Mouse (Mus musculus) ES-CJ7 (cell line): ENCODE results near the gene Ephb2.

Source experiments
- DNase-seq: peaks from one replicate; pipeline ENCODE4 v3.0.0; 2011; ENCODE audit warnings: low read depth, low spot score

Ephb2 gene

GRCm38 (mm10) chr4:136838026-136838425 lies 2.2 kb upstream of the Ephb2 start:
- DNase-seq = no peak

DNA sequence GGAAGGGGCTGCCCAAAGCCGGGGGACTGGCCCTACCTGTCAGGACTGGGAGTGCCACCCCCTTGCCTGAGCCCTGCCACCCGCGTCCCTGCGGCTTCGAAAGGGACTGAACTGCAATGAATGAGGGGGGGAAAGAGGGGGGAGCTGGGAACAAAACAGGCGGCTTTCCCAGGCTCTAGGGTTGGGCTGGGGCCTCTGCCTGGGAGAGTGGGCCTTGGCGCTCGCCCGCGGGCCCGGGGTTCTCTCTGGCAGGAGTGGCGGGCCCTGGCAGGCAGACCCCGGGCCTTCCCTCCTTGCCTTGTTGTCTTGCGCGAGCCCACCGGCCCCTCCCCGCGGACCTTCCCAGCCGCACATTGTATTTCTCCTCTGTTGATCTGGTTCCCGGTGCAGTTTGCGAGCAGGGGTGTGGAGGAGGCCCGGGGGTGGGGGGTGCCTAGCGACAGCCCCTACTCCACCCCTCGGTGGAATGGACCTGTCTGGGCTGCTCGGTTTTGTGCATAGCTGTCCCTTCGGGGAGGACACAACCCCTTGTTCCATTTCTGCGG lies 671 bp upstream of the Ephb2 start:
- DNase-seq = no peak

GRCm38 (mm10) chr4:136834815-136835620 lies 770 bp downstream of the Ephb2 start:
- DNase-seq = no peak

- DNase-seq = peak; percentile 39
These were observed 1.4 kb downstream of the Ephb2 start for GRCm38 (mm10) chr4:136834439-136834814.

DNA sequence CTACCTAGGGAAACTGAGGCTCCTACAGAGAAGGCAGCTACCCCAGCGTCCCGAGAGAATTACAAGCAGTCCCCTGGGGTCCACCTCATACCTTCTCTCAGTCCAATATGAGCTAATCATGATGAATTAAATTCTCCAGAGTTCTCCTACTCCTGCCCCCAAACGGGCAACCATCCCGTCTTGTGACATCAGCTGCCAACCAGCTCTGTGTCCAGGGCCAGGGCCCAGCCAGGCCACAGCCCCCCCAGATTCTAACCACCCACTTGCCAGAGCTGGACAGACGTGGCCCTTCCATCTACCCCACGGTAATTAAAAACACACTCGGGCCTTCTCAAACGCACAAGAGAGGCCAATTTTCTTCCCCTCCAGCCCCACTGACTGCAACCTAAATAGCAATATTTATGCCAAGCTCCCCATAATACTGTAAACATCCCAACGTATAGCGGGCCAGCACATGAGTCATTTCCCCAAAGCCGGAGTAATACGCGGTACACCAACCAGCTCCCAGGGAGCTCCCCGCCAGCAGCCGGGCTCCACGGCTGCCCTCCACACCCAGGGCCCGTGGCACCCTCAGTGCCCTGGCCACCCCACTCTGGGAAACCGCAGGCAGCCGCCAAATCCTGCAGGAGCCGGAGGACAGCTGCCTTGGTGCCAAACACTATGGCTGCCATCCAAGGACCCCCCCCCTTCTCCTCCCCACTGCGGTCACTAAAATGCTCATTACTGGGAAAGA lies 2.0 kb downstream of the Ephb2 start:
- DNase-seq = no peak

DNA sequence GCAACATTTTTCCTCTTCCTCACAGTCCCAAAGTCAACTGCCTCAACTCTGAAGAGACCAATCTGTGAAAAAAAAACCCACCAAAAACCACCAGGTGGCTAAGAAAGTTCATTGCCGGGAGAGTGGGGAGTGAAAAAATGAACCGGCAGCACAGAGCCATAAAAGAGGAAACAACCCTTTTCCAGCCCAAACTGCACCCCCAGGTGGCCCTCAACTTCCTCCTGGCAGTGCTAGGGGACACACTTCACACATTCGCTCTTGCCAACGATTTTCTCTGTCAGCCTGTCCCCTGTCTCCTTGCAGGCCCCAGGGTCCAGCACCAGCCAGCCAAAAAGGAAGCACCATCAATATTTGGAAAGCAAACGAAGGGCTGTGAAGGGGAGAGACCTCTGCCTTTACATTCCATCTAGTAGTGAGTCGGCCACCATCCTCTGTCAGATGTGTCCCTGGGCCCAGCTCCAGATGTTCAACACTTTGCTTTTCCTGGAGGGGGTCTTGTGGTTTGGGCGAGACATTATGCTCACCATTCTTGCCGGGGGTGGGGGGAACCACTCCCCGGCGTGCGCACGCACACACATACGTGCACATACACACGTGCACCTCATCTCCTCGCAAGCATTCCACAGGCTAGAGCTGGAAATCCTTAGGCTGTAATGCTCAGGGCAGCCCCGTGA lies 3.1 kb downstream of the Ephb2 start:
- DNase-seq = no peak

DNA sequence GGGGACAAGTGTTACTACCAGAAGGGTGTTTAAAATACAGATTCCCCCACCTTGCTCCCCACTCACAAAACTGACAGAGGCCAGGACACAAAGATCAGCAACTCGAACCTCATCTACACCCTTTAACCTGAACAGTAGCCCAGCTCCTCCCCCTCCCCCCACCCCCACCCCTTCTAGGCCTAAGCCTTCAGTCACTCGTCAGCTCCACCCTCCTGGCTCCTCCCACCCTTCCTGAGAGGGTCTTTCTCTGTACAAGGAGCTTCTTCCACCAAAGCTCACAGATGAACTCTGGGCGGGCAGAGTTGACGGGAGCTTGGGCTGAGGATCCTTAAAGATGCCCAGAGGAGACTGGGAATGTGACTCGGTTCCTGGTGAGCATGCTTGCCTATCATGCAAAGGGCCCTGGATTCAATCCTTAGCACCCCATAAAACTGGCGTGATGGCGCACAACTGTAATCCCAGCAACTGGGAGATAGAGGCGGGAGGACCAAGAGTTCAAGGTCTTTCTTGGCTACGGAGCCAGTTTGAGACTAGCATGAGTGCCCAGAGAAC lies 5.4 kb downstream of the Ephb2 start:
- peak; percentile 72 for DNase-seq

- peak; percentile 63 for DNase-seq
These were observed 6.0 kb downstream of the Ephb2 start for GRCm38 (mm10) chr4:136829837-136830236.

DNA sequence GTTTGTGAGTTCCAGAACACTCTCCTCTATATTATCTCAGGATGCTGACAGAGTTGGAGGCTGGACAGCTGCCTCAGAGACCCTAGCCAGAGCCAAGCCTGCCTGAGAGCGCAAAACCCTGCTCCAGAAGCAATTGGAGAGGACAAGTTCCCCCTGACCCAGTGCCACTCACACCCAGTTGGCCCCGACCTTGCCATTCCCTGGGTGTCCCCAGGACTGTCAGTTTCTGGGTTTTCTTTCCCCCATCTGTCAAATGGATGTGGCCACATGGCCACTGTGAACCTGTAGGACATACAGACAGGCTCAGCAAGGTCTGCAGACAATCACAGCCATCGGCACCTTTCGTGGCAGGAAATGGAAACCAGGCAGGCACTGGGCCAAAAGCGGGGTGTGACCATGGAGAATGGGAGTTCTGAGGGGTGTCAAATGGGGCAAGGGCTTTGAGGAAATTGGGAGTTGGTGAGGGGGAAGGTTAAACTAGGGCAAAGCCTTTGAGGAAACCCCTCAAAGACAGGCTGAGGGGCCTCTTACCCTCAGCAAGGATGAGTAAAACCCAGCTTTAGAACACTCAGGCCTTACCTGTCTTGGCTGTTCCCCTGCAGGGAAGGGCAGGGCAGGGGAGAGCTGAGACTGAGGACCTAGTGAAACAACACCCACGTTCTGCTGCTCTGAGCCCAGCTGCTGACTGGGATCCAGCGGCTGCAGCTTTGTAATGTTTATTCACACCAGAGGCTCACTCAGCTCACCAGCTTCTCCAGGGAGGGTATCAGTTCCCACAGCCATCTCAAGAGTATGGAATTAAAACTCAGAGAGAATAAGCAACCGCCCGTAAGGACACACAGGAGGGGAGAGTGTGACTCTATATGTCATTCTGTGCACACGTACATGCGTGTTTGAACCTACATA lies 6.9 kb downstream of the Ephb2 start:
- DNase-seq = no peak

DNA sequence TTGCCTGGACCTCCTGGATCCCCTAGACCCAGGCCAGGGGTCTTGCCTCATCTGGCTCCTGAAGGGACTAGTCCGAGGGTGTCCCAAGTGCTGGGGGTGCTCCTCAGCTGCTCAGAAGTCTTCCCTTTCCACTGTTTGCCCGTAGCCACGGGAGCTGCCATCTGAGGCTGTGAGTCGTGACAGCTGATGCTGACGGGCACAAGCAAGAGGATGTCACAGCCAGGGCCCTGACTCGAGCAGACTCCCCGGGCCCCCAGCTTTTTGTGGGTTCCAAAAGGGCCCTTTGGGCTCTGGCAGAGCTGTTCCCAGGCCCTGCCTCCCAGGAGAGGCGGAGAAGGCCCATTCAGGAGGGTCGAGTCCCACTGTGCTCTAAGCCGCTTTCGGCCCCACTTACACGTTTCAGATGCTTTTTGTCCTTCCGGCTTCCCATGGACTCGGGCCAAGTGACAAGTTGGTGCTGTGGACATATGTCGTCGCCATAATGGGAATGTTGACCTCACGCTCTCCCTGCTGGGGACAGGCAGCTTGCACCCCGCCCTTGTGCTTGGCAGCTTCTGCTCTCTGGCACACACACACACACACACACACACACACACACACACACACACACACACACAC lies 10.7 kb downstream of the Ephb2 start:
- DNase-seq = no peak

- DNase-seq = peak; percentile 45
These were observed 15.7 kb downstream of the Ephb2 start for GRCm38 (mm10) chr4:136820069-136820522.

DNA sequence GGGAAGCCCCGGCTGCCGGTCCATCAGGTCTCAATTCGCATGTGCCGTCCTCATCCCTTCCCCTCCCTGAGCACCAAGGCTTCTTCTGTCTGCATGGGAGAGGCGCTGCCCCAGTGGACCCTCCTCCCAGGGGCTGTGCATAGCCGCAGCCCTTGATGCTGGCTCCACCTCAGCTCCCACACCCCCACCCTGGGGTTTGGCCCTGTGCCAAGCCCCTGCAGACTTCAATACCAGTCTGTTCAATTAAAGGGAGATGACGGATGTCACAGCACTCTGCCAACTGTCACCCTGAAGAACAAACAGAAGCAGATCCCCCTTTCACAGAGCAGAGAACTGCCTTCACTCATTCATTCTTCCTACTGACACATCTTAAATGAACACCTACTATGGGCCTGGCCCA lies 19.1 kb downstream of the Ephb2 start:
- DNase-seq = no peak

- peak; percentile 81 for DNase-seq
These were observed 20.4 kb downstream of the Ephb2 start for GRCm38 (mm10) chr4:136815364-136815763.

- DNase-seq = no peak
These were observed 23.2 kb downstream of the Ephb2 start for GRCm38 (mm10) chr4:136812543-136812942.

DNA sequence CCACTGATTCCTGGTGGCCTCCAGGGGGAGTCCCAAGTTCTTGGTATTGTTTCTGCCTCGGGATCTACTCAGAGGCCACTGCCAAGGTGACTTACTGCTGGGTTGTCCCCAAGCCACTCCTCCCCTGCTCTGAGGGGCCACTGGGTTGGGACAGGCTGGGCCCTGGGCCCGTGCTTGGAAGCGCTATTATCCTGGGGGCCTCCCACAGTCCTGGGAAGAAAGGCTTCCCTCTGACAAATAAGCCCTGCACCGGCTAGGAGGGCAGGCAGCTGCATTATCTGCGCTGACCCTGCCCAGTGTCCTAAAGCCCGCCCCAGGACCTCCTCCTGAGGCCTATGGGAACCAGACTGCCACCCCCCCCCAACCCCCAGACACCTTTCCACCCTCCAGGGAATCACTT lies 24.2 kb downstream of the Ephb2 start:
- DNase-seq = no peak

DNA sequence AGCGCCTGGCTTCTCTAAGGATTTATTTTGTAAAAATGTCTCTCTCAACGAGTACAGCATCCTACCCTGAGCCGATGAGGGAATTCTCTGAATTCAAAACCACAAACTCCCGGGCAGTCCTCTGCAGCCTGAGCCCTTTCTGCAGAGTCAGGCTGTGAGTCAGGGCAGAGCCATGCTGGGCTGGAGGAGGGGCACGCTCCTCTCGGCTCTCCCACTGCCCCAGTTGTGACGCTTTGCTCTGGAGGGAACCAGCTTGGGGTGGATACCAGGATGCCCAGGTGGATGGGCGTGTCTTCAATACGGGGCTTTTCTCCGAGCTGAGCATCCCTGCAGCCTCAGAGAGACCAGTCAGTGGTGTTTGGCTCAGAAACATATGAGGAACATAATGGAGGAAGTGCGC lies 27.3 kb downstream of the Ephb2 start:
- peak; percentile 39 for DNase-seq

GRCm38 (mm10) chr4:136807448-136808009 lies 28.3 kb downstream of the Ephb2 start:
- no peak for DNase-seq

DNA sequence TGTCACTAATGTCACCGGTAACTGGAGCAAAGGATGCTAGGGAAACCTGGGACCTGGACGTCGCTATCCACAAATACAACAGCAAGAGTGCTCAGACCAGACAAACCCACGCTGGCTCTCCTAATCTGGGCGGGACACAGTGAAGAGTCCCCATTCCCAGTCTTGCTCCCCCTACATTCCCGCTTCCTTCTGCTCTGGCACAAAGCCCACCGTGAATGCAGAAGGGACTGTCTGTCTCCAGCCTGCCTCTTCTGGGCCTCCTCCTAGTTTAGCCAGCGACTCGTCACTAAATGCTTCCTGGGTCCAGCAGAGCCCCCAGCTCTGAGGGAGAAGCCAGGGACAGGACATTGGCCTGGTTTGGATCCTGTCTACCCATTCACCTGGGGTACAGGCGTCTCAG lies 29.5 kb downstream of the Ephb2 start:
- DNase-seq = no peak

DNA sequence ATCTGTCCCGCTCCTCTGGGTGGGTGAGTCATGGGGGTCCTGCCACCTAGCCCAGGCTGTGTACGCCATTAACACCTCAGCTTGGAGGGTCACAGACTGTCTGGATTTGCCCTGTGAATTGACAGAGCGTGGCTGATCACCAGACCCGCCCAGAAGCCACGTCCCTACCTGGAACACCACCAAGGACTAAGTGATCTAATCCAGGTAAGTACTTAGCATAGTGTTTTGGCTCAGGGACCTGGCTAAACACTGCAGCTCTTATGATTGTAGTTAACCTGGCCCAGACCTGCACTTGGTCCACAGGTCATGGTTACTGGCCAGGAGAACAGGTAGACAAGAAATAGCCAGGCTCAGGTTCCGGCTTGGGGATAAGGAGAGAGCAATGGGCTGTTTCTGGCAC lies 31.4 kb downstream of the Ephb2 start:
- DNase-seq = no peak

GRCm38 (mm10) chr4:136802446-136802845 lies 33.3 kb downstream of the Ephb2 start:
- no peak for DNase-seq
